In the genomic region with DNA sequence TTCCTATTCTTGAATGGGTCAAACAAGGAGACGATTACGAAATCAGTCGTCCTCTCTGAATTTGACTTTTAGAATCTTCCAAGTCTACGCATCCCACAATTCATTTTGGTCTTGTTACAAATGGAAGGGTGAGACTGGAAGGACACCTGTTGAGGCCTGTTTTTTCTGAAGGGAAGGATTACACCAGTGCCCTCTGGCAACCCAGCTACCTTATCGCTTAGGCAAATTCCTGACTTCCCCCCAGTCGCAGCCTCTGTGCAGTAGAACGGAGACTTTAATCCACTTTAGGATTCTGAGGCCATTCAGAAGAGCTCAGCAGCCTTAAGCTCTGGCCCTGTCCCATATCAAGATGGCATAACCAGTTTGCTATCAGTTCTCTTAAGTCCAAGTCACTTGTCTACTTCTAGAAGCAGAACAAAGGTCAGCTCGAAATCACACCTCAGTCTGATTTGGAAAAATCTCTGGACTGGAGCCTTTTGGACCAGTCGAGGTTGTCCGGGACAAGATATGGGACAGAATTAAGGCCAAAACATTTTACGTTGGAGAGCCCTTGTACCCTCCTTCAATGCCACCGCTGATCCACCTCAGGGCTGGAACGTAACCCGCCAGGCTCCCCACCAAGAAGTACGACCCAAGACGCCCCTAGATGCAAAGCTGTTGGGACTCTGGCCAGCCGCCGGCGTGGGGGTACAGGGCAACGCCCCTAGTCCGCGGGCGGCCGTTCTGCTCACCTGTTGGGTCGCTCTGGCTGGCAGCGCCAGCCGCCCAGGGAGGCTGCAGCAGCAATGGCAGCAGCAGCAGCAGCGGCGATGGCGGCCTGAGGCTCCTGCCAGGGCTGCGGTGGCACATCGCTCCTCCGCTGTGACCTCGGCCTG, we compare ENCODE assay signal across 8 mouse cellular contexts. TPM values are rescaled to one million over a fixed set of nuclear protein-coding genes. Genes with fewer than 3 reads are reported as not detected.
A peak's percentile ranks its signal among the peaks of the same experiment; 100 is the strongest.
DNase-seq lines count a peak whose midpoint lies in the region; ATAC-seq and TF ChIP-seq lines count a peak whose summit lies in the region.
"Had no signal": no experiment of that assay in that cellular context is flagged by ENCODE, and none has a peak within 500 bp of the region (broad histone marks: within the 10 kb centered on the region; RNA-seq: fewer than 3 reads in every experiment).

No protein-coding gene starts in this region.

- no peak overlapping the region for H3K27ac ChIP-seq in testis, adult 2 months (ENCODE audit: control insufficient read depth, insufficient read depth, low read depth, low read length)
- no peak overlapping the region for H3K27ac ChIP-seq in forebrain, postnatal 0 days (ENCODE audit: low read depth, low read length)
- H3K27ac ChIP-seq in liver, embryonic 11.5 days (ENCODE audit: low read depth, low read length), result no peak overlapping the region
- H3K27ac ChIP-seq in stomach, embryonic 14.5 days (ENCODE audit: low read length), result no peak overlapping the region
- H3K27ac ChIP-seq: layer of hippocampus, adult 2 months had no signal

- peaks cover 5% of the 10 kb centered on the region; the same call in 1 of the 2 replicates for H3K4me1 ChIP-seq in testis, adult 2 months (ENCODE audit: control insufficient read depth, insufficient read depth, low read length)
- H3K4me1 ChIP-seq in forebrain, postnatal 0 days (ENCODE audit: insufficient read depth), result no peaks in the 10 kb centered on the region
- H3K4me1 ChIP-seq in liver, embryonic 11.5 days (replicated peaks; ENCODE audit: control insufficient read depth, insufficient read depth, low read length), result 0 out of 2 replicates have a peak, but pooled peaks cover 3% of the 10 kb centered on the region
- peaks cover 7% of the 10 kb centered on the region; the same call in 1 of the 2 replicates for H3K4me1 ChIP-seq in stomach, embryonic 14.5 days (ENCODE audit: control insufficient read depth, insufficient read depth, low read length)

- H3K27me3 ChIP-seq in testis, adult 2 months (ENCODE audit: control insufficient read depth, insufficient read depth, low read length), result no peaks in the 10 kb centered on the region
- H3K27me3 ChIP-seq in forebrain, postnatal 0 days (ENCODE audit: insufficient read depth, low read length), result peaks cover 14% of the 10 kb centered on the region
- peaks cover 36% of the 10 kb centered on the region for H3K27me3 ChIP-seq in liver, embryonic 11.5 days (replicated peaks; ENCODE audit: control insufficient read depth, insufficient read depth, low read length)
- H3K27me3 ChIP-seq in stomach, embryonic 14.5 days (ENCODE audit: control insufficient read depth, insufficient read depth, low read length), result peaks cover 15% of the 10 kb centered on the region

- no peak for DNase-seq in testis, postnatal 14 days (ENCODE audit: low spot score)
- no peak for DNase-seq in forebrain, postnatal 0 days
- no peak for DNase-seq in liver, embryonic 11.5 days (ENCODE audit: low spot score)
- DNase-seq in embryo, embryonic 11 days, result no peak
- no peak for DNase-seq in left cerebral cortex, adult 11 months (ENCODE audit: low spot score)

- no peak for TF ChIP-seq CTCF in testis, adult 2 months (IDR thresholded peaks at IDR 0.05; ENCODE audit: control insufficient read depth, insufficient read depth, insufficient replicate concordance, low read depth, low read length)
- no peak for TF ChIP-seq CTCF in forebrain, postnatal 0 days (IDR thresholded peaks at IDR 0.05; ENCODE audit: low read depth)

- H3K36me3 ChIP-seq in testis, adult 2 months (ENCODE audit: control insufficient read depth, insufficient read depth, low read length), result no peaks in the 10 kb centered on the region
- no peaks in the 10 kb centered on the region for H3K36me3 ChIP-seq in forebrain, postnatal 0 days (ENCODE audit: insufficient read depth)
- H3K36me3 ChIP-seq in liver, embryonic 11.5 days (ENCODE audit: control insufficient read depth, insufficient read depth, low read length), result no peaks in the 10 kb centered on the region
- H3K36me3 ChIP-seq in stomach, embryonic 14.5 days (ENCODE audit: control insufficient read depth, insufficient read depth, low read length), result no peaks in the 10 kb centered on the region

- ATAC-seq in forebrain, postnatal 0 days, result no peak
- ATAC-seq in liver, embryonic 11.5 days (replicated peaks; ENCODE audit: low FRiP score), result no peak
- no peak for ATAC-seq in stomach, embryonic 14.5 days (ENCODE audit: insufficient number of reproducible peaks, insufficient read depth, low FRiP score, low read depth)

- H3K9me3 ChIP-seq in forebrain, postnatal 0 days (ENCODE audit: low read length), result no peaks in the 10 kb centered on the region
- H3K9me3 ChIP-seq in liver, embryonic 11.5 days (ENCODE audit: control insufficient read depth, low read length), result no peaks in the 10 kb centered on the region
- no peaks in the 10 kb centered on the region for H3K9me3 ChIP-seq in stomach, embryonic 14.5 days (ENCODE audit: control insufficient read depth, low read depth, low read length)

- no peak overlapping the region for H3K9ac ChIP-seq in forebrain, postnatal 0 days
- no peak overlapping the region for H3K9ac ChIP-seq in liver, embryonic 11.5 days (ENCODE audit: low read depth, low read length)
- peak overlapping the region; percentile 38; the same call in 1 of the 2 replicates for H3K9ac ChIP-seq in stomach, embryonic 14.5 days (replicated peaks; ENCODE audit: low read depth, low read length)

- 13% methylated on average over 34 of the region's 34 CpGs for WGBS in forebrain, postnatal 0 days
- WGBS in liver, embryonic 11.5 days, result 19% methylated on average over 34 of the region's 34 CpGs
- WGBS in stomach, embryonic 14.5 days, result 23% methylated on average over 30 of the region's 34 CpGs

- peak overlapping the region; percentile 66 for H3K4me3 ChIP-seq in testis, adult 2 months (ENCODE audit: control insufficient read depth, low read depth, low read length)
- peak overlapping the region; percentile 16 for H3K4me3 ChIP-seq in forebrain, postnatal 0 days (ENCODE audit: low read depth, low read length)
- peak overlapping the region; percentile 25 for H3K4me3 ChIP-seq in liver, embryonic 11.5 days (ENCODE audit: low read depth, low read length)
- peak overlapping the region; percentile 25 for H3K4me3 ChIP-seq in stomach, embryonic 14.5 days (ENCODE audit: low read depth, low read length)
- H3K4me3 ChIP-seq: layer of hippocampus, adult 2 months had no signal

- no peak for TF ChIP-seq POLR2A in testis, adult 2 months (IDR thresholded peaks at IDR 0.05; ENCODE audit: control insufficient read depth, low read depth, low read length)

- peak overlapping the region; percentile 34 for H3K4me2 ChIP-seq in forebrain, postnatal 0 days (ENCODE audit: low read depth)
- peak overlapping the region; percentile 65 for H3K4me2 ChIP-seq in liver, embryonic 11.5 days
- H3K4me2 ChIP-seq in stomach, embryonic 14.5 days (replicated peaks; ENCODE audit: low read depth, low read length), result peak overlapping the region; percentile 59

RNA-seq across cellular contexts. Expression of gene Plbd1, which starts 0.7 kb away (rescaled TPM):
- 47.4 and 53.7 TPM in 2 replicates for polyA plus RNA-seq in testis, adult 2 months (2012; rRNA removed)
- 0.19 TPM in 1 of 2 replicates, not detected in the other for total RNA-seq in forebrain, postnatal 0 days (2014; rRNA removed)
- 0.26 and 0.40 TPM in 2 replicates for polyA plus RNA-seq in forebrain, postnatal 0 days (2015; fragmentation: Nextera tagmentation; extraction: Ambion mirVana)
- 0.86 and 1.2 TPM in 2 replicates for polyA plus RNA-seq in liver, embryonic 11.5 days (2014; fragmentation: Nextera tagmentation; extraction: Ambion mirVana)
- polyA plus RNA-seq in stomach, embryonic 14.5 days (2014; fragmentation: Nextera tagmentation; extraction: Ambion mirVana), result 6.0 and 6.7 TPM in 2 replicates

Comparison
In these comparisons a context has a peak if more than half of its experiments do, and no peak if none do; other contexts are left out.
1. H3K4me3 ChIP-seq: peak in every context shown above with its lines; median percentile 66 in testis, adult 2 months; 25 in liver, embryonic 11.5 days; 25 in stomach, embryonic 14.5 days; 16 in forebrain, postnatal 0 days.